ENCODE assay signal across 26 mouse cellular contexts in genomic region chr17:28027197-28027596, GRCm38 (mm10). TPM values are rescaled to one million over a fixed set of nuclear protein-coding genes. Genes with fewer than 3 reads are reported as not detected.
DNase-seq lines count a peak whose midpoint lies in the region; ATAC-seq and TF ChIP-seq lines count a peak whose summit lies in the region.
"Had no signal": no experiment of that assay in that cellular context is flagged by ENCODE, and none has a peak within 500 bp of the region (broad histone marks: within the 10 kb centered on the region; RNA-seq: fewer than 3 reads in every experiment).

No protein-coding gene starts in this region.

- no peak overlapping the region for H3K9ac ChIP-seq in embryonic facial prominence, embryonic 13.5 days
- H3K9ac ChIP-seq in lung, embryonic 14.5 days = no peak overlapping the region
- H3K9ac ChIP-seq: heart, embryonic 12.5 days; hindbrain, embryonic 12.5 days; intestine, embryonic 15.5 days; midbrain, embryonic 12.5 days; neural tube, embryonic 12.5 days had no signal

- H3K4me2 ChIP-seq in embryonic facial prominence, embryonic 13.5 days = no peak overlapping the region
- H3K4me2 ChIP-seq in lung, embryonic 14.5 days = no peak overlapping the region
- H3K4me2 ChIP-seq: heart, embryonic 12.5 days; hindbrain, embryonic 12.5 days; intestine, embryonic 15.5 days; midbrain, embryonic 12.5 days; neural tube, embryonic 12.5 days had no signal

- peaks cover 70% of the 10 kb centered on the region for H3K4me1 ChIP-seq in embryonic facial prominence, embryonic 13.5 days
- H3K4me1 ChIP-seq in embryonic facial prominence, embryonic 10.5 days = peaks cover 76% of the 10 kb centered on the region
- peaks cover 77% of the 10 kb centered on the region for H3K4me1 ChIP-seq in heart, embryonic 10.5 days
- H3K4me1 ChIP-seq in lung, embryonic 14.5 days (ENCODE audit: insufficient read depth) = peaks cover 30% of the 10 kb centered on the region

- 96% methylated on average over 6 of the region's 6 CpGs for WGBS in embryonic facial prominence, embryonic 13.5 days
- whole genome bisulfite sequencing in embryonic facial prominence, embryonic 10.5 days = 90% methylated on average over 6 of the region's 6 CpGs
- 89% methylated on average over 6 of the region's 6 CpGs for WGBS in heart, embryonic 10.5 days
- WGBS in lung, embryonic 14.5 days = 89% methylated on average over 6 of the region's 6 CpGs

- H3K9me3 ChIP-seq in embryonic facial prominence, embryonic 13.5 days = no peaks in the 10 kb centered on the region
- no peaks in the 10 kb centered on the region for H3K9me3 ChIP-seq in embryonic facial prominence, embryonic 10.5 days
- H3K9me3 ChIP-seq in heart, embryonic 10.5 days = no peaks in the 10 kb centered on the region
- no peaks in the 10 kb centered on the region for H3K9me3 ChIP-seq in lung, embryonic 14.5 days (ENCODE audit: low read depth, low read length)
- H3K9me3 ChIP-seq: heart, embryonic 12.5 days; hindbrain, embryonic 12.5 days; intestine, embryonic 15.5 days; midbrain, embryonic 12.5 days; neural tube, embryonic 12.5 days had no signal

- ATAC-seq in embryonic facial prominence, embryonic 13.5 days (ENCODE audit: insufficient number of reproducible peaks, insufficient read depth, low FRiP score, low TSS enrichment, low read depth) = no peak
- ATAC-seq in lung, embryonic 14.5 days (ENCODE audit: insufficient read depth) = no peak
- no peak for ATAC-seq in erythroblast, adult 5-6 weeks (replicated peaks; ENCODE audit: low FRiP score, poor library complexity, severe bottlenecking)
- ATAC-seq: hindbrain, postnatal 0 days; intestine, embryonic 15.5 days had no signal

- TF ChIP-seq CTCF in lung, embryonic 14.5 days (IDR thresholded peaks at IDR 0.05; ENCODE audit: low read depth) = no peak

- no peak overlapping the region for H3K4me3 ChIP-seq in embryonic facial prominence, embryonic 13.5 days
- no peak overlapping the region for H3K4me3 ChIP-seq in embryonic facial prominence, embryonic 10.5 days
- no peak overlapping the region for H3K4me3 ChIP-seq in heart, embryonic 10.5 days
- no peak overlapping the region for H3K4me3 ChIP-seq in lung, embryonic 14.5 days (ENCODE audit: low read depth, low read length)
- H3K4me3 ChIP-seq: heart, embryonic 12.5 days; hindbrain, embryonic 12.5 days; intestine, embryonic 15.5 days; midbrain, embryonic 12.5 days; myocyte; neural tube, embryonic 12.5 days had no signal

- peak overlapping the region; percentile 74; the same call in 1 of the 2 replicates for H3K27ac ChIP-seq in embryonic facial prominence, embryonic 13.5 days
- no peak overlapping the region for H3K27ac ChIP-seq in embryonic facial prominence, embryonic 10.5 days (replicated peaks)
- peak overlapping the region; percentile 18; the same call in 1 of the 2 replicates for H3K27ac ChIP-seq in heart, embryonic 10.5 days
- peak overlapping the region; percentile 99 for H3K27ac ChIP-seq in lung, embryonic 14.5 days (ENCODE audit: low read depth)
- H3K27ac ChIP-seq: hindbrain, embryonic 12.5 days; hindbrain, postnatal 0 days; midbrain, embryonic 12.5 days; neural tube, embryonic 12.5 days had no signal

- no peaks in the 10 kb centered on the region for H3K27me3 ChIP-seq in embryonic facial prominence, embryonic 13.5 days
- no peaks in the 10 kb centered on the region for H3K27me3 ChIP-seq in embryonic facial prominence, embryonic 10.5 days (replicated peaks; ENCODE audit: low read depth, poor library complexity, severe bottlenecking)
- no peaks in the 10 kb centered on the region for H3K27me3 ChIP-seq in heart, embryonic 10.5 days (ENCODE audit: insufficient read depth, poor library complexity, severe bottlenecking)
- H3K27me3 ChIP-seq in lung, embryonic 14.5 days (ENCODE audit: insufficient read depth, low read length) = no peaks in the 10 kb centered on the region
- H3K27me3 ChIP-seq: CH12.LX; heart, embryonic 12.5 days; hindbrain, embryonic 12.5 days; intestine, embryonic 15.5 days; midbrain, embryonic 12.5 days; neural tube, embryonic 12.5 days had no signal

- intact Hi-C loops in heart, postnatal 10 days (cut with DNase I) = no loop called here

- DNase-seq in embryonic facial prominence, embryonic 10.5 days (ENCODE audit: low spot score) = no peak
- no peak for DNase-seq in heart, embryonic 10.5 days (ENCODE audit: low spot score)
- no peak for DNase-seq in heart, postnatal 10 days
- no peak for DNase-seq in lung, embryonic 14.5 days
- no peak for DNase-seq in lung, postnatal 14 days
- peak; percentile 77 for DNase-seq in NIH3T3 (ENCODE audit: low read depth)
- DNase-seq: adrenal gland, adult 8-10 months; cerebellum, adult 2 months; cerebellum, postnatal 14 days; gastrocnemius, postnatal 25 days; heart, adult 18-20 months; right cerebral cortex, adult 18-20 months; thymus, adult 18-20 months; thymus, postnatal 25 days had no signal

- no peaks in the 10 kb centered on the region for H3K36me3 ChIP-seq in embryonic facial prominence, embryonic 13.5 days
- peaks cover 13% of the 10 kb centered on the region for H3K36me3 ChIP-seq in embryonic facial prominence, embryonic 10.5 days (replicated peaks)
- H3K36me3 ChIP-seq in heart, embryonic 10.5 days = no peaks in the 10 kb centered on the region
- H3K36me3 ChIP-seq in lung, embryonic 14.5 days (ENCODE audit: insufficient read depth) = no peaks in the 10 kb centered on the region
- H3K36me3 ChIP-seq: heart, embryonic 12.5 days; intestine, embryonic 15.5 days; midbrain, embryonic 12.5 days had no signal

RNA-seq across cellular contexts. Expression of gene Tcp11, which starts 53.2 kb away (rescaled TPM):
- 1.9 and 2.1 TPM in 2 replicates for polyA plus RNA-seq in embryonic facial prominence, embryonic 13.5 days (2015; fragmentation: Nextera tagmentation; extraction: Ambion mirVana)
- polyA plus RNA-seq in embryonic facial prominence, embryonic 10.5 days (2016; fragmentation: Nextera tagmentation; extraction: Ambion mirVana) = 0.54 and 0.83 TPM in 2 replicates
- polyA plus RNA-seq in heart, embryonic 10.5 days (2016; fragmentation: Nextera tagmentation; extraction: Ambion mirVana) = 0.59 and 0.67 TPM in 2 replicates
- total RNA-seq in heart, postnatal 10 days (2021) = under 1 TPM; 0.12 to 0.25 TPM
- polyA plus RNA-seq in lung, embryonic 14.5 days (2014; fragmentation: Nextera tagmentation; extraction: Ambion mirVana) = 1.6 and 2.0 TPM in 2 replicates
- total RNA-seq in erythroblast, adult 5-6 weeks (2015; ENCODE audit: low replicate concordance) = not detected in 2 replicates
- not detected in 2 replicates for total RNA-seq in erythroblast, adult 5-6 weeks (2017; ENCODE audit: low replicate concordance)
- total RNA-seq: CH12.LX; gastrocnemius, postnatal 25 days; liver, adult 2 months had no signal
- polyA plus RNA-seq: C2C12; liver, adult 2 months; myocyte had no signal
